Mouse (Mus musculus) skeletal muscle tissue, adult 2 months (tissue): ENCODE measurements around the gene Atp6v1c2.

Experiments used
- DNase-seq: peaks from one replicate; pipeline ENCODE4 v3.0.0-alpha.2; 2012; ENCODE audit warnings: low read depth, low spot score

Atp6v1c2 gene

GRCm38 (mm10) chr12:17333459-17333858 lies 4.3 kb upstream of the Atp6v1c2 start:
- no peak for DNase-seq

DNA sequence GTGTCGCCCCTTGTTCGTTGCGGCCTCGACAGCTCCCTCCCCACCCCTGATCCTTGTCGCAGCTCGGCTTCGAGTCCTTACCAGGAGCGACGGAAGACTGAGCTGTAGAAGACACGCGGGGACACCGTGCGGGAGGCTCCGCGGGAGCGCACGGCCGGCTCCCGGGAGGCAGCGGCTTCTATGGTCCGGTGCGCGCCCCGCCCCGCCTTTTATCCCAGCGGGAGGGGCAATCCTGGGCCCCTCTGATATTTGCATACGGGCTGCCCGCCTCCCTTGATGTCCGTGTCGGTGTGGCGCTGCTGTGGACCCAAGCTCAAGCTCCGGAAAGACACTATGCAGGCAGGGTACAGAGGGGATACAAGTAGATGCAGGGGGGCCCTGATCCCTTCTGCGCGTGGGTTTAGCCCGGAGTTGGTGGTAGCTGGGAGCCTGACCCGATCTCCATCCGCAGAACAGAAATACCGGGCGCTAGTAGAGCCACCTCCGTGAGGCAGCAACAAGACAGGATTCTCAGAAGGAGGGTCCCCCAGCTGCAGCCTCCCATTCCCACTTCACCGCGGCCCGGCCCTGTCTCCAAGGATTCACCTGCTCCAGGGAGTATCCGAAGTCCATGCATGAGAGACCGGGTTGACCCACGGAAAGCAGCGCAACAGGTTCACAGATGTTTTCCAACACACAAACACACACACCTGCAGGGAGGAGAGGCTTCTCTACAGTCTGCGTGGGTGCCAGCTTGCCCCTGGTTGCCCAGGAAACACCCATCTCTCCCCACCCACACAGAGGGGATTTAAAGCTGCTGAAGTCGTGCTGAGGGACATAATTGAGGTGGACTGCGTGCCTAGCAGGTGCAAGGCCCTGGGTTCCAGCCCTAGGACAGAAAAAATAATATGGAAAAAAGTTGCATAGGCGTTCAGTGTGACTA lies 4.3 kb downstream of the Atp6v1c2 start:
- DNase-seq: no peak

DNA sequence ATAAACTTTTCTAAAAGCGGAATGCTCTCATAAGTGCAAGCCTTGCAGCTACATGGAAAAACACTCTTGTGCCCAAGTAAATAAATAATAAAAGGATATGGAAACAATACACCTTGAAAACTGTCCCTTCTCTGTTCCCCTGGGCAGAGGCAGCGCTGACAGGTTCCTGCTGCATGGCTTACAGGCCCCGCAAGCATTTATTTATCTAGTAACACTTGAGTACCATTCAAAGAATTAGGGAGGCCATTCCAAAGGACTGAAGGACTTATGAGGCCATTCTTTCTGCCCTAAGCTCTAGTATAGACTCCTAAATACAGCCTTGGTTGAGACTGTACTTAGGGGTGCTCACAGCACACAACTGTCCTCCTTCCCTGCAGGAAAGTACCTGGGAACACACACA lies 10.7 kb downstream of the Atp6v1c2 start:
- no peak for DNase-seq

DNA sequence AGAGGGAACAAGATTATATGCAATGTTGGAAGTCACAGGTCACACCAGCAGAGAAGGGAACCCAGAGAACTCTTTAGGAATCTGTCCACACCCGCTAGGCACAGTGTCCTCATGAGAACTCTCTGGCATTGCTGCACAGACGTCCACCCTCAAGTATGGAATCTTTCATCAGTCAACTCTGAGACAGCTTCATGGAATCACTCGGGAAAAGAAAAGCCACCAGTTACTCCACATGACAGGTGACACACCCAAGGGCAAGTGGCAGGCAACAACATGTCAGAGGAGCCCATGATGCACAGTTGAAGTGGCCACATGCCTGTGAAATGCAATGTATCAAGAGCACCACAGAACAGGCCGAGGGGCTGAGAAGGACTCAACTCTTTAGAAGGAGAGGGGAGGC lies 11.2 kb downstream of the Atp6v1c2 start:
- DNase-seq: no peak

DNA sequence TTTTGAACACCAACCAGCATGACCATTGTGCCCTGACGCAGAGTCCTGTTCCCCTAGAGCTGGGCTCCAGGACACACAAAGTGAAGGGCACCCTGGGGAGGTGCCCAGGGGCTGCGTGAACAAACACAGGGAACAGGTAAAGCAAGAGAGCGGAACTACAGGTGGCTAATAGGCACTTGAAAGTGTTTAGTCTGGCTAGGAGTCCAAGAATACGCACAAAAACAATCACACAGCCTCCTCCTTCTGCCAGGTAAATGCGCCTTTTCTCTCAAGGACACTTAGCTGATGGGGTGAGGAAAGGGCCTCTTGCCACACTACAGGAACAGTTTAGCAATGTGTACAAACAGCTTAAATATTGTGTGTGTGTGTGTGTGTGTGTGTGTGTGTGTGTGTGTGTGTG lies 13.1 kb downstream of the Atp6v1c2 start:
- no peak for DNase-seq

- no peak for DNase-seq
These were observed 18.0 kb downstream of the Atp6v1c2 start for GRCm38 (mm10) chr12:17310852-17311839.

DNA sequence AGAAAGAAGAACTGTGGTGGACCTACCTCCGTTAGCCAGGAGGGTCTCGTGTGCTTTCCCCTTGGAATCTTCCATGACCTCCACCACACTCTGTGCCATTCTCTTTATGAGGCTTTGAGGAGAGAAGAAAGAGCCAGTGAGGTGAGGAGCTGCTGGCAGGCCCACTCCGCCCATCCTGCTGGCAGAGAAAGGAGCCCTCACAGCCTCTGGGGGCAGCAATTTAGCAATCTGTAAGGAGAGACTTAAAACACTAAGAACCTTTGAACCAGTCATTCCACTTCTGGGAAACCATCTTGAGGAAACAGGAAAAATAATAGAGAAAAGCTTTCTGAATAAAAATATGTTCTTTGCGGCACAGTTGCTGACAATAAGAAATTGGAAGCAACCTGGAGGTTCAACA lies 20.9 kb downstream of the Atp6v1c2 start:
- DNase-seq: no peak

GRCm38 (mm10) chr12:17305445-17305844 lies 23.7 kb downstream of the Atp6v1c2 start:
- DNase-seq: peak; percentile 16

GRCm38 (mm10) chr12:17299902-17300301 lies 29.3 kb downstream of the Atp6v1c2 start:
- no peak for DNase-seq

DNA sequence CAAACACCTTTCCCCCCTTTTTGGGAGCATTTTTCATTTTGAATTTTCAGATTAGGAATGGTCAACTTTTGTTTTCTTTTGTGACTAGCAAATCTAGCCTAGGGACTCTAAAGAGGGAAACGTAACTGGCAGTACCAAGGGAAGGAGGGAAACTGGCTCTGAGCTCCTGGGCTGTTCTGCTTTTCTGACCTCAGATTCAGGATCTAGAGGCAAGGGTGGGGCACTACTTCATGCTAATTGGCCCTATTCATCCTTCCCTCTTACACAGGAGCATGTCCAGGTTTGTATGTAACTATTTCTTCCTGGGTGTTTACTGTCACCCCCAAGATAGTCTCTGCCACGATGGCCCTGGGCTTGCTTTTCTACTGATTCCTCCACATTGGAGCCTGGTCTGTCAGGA lies 32.3 kb downstream of the Atp6v1c2 start:
- no peak for DNase-seq

DNA sequence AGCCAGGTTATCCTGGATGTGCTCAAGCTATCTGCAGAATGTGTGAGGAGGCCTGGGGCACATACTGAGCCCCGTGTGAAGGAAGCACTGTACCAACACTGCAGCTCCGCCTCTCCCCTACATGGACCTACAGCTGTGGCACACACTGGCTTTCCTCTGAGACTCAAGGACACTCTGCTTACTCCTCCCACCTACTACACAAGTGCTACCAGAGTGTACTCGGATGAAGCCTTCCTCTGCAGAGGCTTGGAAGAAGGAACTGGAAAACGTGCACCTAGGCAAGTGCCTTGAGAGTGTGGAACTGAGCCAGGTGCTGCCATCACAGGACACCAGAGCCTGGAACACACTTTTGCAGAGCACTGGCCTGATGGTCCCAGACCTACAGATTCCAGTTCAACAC lies 38.6 kb downstream of the Atp6v1c2 start:
- no peak for DNase-seq

DNA sequence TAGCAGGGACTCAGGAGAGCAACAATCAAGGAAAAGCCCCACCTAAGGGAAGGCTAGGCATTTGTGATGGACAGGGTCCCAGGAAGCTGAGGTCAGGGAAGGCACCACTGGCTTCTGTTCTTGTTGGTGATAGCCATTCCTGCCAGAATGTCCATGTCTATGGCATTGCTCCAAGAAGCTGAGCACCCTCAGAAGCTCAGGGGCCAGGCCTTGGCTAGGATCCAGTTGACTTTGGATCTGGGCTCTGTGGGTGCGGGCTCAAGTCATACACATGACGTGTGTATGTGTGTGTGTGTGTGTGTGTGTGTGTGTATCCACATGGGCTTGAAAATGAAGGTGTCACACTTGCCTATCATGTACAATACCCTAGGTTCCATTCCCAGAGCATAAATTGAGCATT lies 39.2 kb downstream of the Atp6v1c2 start:
- DNase-seq: no peak

- DNase-seq: no peak
These were observed 40.1 kb downstream of the Atp6v1c2 start for GRCm38 (mm10) chr12:17289060-17289459.

GRCm38 (mm10) chr12:17288496-17288895 lies 40.7 kb downstream of the Atp6v1c2 start:
- DNase-seq: no peak

DNA sequence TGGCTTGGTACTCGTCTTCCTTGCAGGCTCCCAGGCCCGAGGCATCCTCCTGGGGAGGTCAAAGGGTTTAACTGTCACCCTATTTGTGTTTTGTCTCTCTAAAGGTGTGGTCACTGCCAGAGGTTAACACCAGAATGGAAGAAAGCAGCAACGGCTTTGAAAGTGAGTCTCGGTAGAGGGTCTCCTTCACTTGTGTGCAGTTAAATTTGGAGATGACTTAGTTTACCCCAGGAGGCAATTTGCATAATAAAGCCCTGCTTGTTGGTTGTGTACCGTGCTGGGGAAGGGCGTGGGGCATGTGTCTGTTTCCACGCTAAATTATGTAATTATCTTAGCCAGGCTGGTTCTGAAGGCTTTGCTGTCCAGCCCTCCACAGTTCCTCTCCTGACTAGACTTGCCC lies 55.3 kb downstream of the Atp6v1c2 start:
- no peak for DNase-seq

DNA sequence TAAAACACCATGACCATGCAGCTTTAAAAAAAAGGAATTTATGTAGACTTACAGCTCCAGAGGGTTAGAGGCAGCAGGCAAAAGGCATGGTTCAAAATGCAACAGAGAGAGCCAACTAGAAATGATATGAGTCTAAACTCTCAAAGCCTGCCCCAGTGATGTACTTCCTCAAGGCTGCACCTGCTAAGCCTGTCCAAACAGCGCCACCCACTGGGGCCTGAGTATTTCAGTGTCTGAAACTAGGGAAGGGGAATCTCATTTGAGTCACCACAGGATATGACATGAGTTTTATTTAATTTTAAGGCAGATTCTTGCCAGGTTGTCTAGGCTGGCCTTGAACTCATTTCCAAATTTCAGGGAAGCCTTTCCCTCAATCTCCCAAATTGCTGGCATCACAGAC lies 57.9 kb downstream of the Atp6v1c2 start:
- DNase-seq: no peak

DNA sequence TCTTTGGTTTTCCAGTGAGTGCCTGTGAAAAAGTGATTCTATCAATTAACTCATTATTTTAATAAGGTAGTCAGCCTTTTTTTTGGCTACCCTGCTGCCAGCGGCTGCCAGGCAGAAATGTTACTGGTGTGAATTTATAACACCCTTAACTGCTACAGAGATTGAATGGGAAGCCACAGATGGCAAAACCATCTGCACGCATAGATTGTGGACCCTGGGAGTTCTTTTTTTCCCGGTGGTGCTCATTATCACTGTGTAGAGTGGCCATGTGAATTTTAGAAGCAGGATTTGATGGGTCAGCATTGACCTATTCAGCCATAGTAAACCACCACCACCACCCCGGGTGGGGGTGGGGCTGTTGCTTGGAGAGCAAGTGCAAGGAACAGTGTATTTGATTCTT lies 61.8 kb downstream of the Atp6v1c2 start:
- no peak for DNase-seq

DNA sequence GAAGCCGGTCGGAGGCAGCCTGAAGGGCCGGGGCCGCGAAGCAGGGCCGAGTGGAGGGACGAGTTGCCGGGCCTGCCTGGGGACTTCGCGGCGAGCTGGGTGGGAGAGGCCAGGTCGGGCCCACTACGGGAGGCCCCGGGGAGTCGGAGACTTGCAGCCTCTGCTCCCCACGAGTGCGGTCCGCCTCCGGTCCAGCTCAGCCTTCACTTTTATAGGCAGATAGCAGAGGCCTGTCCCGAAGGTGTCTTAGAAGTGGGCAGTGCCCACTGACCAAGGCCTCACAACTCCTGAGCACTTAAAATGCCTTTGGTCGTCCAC lies 62.5 kb downstream of the Atp6v1c2 start:
- no peak for DNase-seq

- DNase-seq: peak; percentile 92
These were observed 63.0 kb downstream of the Atp6v1c2 start, which contains the start of gene Pdia6 for GRCm38 (mm10) chr12:17265971-17266672. Pdia6 (plus strand) TSS chr12:17266545.

DNA sequence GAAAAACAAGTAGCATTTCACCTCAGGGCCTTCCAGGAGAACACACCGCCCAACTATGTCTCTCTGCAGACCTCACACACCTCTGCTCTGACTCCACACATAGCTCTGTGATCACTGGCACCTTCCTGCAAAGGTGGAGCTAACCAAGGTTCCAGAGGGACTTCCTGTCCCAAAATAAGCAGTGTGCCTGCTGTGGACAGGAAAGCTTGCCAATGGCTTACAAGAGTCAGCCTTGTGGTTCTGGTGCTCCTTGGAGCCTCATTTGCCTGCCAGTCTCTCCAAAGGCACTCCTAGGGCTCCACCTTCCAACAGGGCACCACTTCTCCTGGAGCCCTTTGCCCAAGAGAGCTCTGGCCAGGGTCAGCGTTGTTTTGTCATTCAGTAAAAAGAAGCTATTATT lies 64.3 kb downstream of the Atp6v1c2 start:
- DNase-seq: no peak

DNA sequence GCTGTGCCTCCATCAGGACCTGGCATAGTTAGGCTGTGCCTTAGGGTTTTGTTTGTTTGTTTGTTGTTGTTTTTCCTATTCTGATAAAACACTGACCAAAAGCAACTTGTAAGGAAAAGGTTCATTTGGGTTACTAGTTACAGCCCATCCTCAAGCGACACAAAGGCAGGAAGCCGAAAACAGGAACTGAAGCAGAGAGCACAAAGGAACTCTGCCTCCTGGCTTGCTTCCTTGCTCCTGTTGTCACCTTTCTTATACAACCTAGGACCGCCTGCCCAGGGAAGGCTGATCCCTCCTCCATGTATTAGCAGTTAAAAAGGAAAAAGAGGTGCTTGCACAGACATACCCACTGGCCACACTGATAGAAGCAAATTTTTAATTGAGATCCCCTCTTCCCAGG lies 65.3 kb downstream of the Atp6v1c2 start:
- DNase-seq: no peak

DNA sequence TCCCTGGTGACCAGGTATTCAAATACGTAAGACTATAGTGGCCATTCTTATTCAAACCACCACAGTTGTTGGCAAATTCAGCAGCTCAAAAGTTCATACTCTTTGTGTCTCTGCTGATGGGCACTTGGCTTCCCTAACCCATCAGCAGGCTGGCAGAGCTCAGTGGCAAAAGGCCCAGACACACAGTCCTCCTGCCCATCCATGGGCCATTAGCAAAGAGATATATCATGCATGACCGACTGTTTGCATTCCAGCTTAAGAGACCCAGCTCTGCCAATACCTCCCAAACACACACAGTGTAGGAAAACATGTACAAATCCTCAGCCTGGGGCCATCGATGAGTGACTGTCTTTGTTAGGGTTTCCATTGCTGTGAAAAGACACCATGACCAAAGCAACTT lies 68.2 kb downstream of the Atp6v1c2 start:
- DNase-seq: no peak
